Mouse (Mus musculus): ENCODE results near the gene Krt34.

Gene Krt34

DNA sequence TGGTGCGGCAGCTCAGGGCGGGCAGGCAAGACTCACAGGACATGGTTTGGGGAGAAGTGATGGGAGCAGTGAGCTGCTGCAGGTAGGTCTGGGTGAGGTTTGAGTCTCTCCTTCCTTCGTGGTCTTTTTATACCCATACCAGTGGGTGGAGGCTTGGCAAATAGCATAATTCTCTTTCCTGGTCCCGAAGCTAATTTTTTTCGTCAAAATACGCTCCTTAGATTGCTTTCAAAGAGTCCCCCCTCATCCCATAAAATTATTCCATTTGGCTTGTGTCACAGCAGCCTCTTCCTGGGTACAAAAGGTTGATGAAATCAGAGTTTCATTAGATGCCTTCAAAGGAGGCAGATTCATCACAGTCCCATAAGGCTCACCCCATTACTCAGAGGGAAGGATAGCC lies at the start of gene Krt34:
Gene Krt34, minus strand, starts transcription at position 101 of the 400 bp plus-strand sequence.
- no peak for DNase-seq (ENCODE audit: inconsistent age in 2 of 2, low spot score in 1 of 2)

DNA sequence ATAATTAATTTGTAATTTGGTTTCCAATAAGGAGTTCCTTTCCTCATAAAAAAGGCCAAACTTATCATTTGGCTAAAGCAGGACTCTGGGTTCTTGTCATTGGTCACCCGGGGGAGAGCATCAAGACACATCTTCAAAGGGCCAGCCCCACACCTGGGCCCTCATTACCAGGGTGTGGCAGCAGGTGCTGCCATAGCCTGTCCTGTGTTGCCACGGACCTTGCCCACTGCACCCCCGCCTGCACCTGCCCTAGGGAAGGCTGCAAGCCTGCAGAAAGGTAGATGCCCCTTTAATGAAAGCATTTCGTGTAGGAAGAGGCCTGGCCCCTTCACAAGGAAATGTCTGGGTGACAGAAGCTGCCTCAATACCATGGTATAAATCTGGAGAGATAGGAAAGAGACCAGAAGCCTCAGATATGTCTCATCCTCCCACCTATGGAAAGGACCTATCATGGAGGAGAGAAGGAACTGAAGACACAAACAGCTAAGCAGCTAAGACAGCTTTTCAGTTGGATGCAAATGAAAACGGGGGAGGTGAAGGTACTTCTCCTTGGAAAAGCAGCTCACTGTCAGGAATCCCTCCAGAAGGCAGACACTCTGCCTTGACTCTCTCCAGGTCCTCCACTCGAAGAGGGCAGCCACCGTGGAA lies 47.1 kb upstream of the Krt34 start:
- DNase-seq (ENCODE audit: inconsistent age in 2 of 2, low spot score in 1 of 2) = no peak

DNA sequence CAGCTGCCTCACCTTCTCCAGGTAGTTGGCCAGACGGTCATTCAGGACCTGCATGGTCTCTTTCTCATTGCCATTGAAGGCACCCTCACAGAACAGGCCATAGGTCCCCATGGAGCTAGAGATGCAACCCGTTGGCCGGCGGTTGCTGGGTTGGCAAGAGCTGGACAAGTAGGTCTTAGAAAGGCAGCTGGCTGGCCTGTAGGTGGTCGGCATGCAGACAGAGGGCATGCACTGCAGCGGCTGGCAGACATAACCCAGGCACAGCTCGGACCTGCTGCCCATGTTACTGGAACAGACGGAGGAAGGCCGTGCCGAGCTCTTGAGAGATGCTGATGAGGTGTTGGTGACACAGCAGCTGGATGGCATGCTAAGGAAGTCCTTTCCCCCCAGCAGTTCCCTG lies 46.5 kb upstream of the Krt34 start, which contains the start of gene Krt32:
Gene Krt32, minus strand, starts transcription at position 366 of the 400 bp plus-strand sequence.
- no peak for DNase-seq (ENCODE audit: inconsistent age in 2 of 2, low spot score in 1 of 2)

DNA sequence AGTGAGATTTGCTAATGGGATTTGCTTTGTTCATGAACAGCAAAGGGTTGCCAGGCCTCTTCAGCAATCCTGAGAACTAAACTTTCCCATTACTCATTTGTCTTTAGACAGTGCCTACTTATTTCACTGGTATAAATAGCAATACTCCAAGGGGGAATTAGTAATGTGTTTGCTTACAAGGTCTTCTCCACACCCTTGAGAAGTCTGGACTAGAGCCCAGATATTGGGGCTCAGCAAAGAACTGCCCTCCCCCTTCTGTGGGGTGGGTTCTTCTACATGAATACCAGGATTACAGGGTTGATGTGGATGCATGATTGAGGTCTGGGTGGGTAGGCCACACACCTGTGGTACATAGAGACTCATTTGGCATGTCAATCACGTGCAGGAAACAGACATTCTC lies 32.5 kb upstream of the Krt34 start:
- DNase-seq (ENCODE audit: inconsistent age in 2 of 2, low spot score in 1 of 2) = no peak

DNA sequence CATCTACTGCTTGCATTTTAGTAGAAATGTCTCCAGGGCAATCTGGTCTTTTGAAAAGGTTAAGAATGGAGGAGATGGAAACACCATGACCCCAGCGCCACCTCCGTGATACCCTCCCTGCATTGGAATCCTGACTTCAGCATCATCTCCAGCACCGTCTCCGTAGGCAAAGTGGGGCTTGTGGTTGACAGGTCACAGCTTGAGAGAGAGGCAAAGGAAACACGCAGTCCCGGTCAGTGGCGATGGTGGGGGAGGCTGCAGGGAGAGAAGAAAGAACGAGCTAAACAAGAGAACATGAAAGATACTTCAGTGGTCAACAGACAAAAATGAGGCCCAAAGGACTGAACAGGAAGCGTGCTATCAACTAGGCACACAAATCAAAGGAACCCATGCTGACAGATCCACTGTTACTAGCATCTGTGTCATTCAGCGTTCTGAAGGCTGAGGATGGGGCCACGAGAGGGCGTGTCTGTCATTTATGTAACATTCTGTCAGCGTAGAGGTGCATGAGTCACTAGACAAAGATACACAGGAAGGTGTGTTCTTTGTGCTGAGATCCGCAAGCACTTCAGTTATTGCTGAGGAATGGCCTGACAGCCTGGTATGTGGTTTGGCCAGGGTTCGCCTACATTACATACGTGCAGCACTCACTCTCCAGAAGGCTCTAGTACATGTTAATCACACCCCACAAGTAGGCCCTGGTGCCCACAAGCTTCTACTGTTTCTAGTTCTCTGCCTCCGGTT lies 26.1 kb upstream of the Krt34 start:
- DNase-seq (ENCODE audit: inconsistent age in 2 of 2, low spot score in 1 of 2) = peak in 1 of 2 experiments; percentile 24

DNA sequence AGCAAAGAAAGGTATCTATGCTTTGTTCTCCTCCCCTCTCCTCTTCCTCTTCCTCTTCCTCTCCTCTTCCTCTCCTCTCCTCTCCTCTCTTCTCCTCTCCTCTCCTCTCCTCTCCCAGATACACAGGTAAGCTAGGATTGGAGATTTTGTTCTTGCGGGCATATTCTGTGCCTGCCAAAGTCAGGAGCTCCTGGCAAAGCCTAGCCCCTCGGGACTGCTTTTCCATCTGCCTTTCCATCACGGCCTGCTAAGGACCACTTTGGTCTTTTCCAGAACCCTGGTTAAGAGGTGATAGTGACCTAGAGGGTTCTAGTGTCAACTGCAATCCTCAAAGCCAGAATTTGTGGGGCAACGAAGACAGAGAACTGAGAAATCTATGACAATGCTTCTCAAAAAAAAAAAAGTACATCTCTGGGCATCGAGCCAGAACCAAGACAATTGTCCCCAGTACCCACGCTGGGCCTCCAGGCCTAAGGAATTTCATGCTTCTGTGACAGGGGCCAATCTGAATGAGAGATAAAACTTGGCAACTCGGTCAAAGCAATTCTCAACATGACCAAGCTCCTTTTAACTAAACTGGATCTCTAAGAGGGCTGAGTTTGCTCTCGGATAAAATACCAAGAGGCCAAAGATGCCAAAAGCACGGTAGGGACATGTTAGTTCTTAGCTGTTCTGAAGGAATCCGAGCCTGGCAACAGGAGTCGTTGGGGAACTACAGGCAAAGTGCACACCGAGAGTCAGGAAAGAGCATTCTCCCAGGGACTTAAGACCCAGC lies 25.1 kb upstream of the Krt34 start:
- no peak for DNase-seq (ENCODE audit: inconsistent age in 2 of 2, low spot score in 1 of 2)

DNA sequence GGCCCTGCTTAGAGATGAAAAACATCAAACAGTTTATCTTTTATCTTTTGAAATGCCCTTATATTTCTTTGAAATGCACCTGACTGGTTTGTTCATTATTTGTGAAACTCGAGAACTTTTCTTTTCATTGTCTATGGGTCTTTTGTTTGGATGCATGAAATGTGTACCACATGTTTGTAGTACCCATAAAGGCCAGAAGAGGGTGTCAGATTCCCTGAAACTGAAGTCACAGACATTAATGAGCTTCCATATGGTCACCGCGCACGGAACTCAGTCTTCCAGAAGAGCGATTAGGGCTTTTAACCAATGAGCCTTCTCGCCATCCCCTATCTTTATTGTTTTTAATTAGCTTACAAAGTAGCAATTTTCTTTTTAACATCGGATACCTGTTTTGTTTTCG lies 17.5 kb upstream of the Krt34 start:
- no peak for DNase-seq (ENCODE audit: inconsistent age in 2 of 2, low spot score in 1 of 2)

DNA sequence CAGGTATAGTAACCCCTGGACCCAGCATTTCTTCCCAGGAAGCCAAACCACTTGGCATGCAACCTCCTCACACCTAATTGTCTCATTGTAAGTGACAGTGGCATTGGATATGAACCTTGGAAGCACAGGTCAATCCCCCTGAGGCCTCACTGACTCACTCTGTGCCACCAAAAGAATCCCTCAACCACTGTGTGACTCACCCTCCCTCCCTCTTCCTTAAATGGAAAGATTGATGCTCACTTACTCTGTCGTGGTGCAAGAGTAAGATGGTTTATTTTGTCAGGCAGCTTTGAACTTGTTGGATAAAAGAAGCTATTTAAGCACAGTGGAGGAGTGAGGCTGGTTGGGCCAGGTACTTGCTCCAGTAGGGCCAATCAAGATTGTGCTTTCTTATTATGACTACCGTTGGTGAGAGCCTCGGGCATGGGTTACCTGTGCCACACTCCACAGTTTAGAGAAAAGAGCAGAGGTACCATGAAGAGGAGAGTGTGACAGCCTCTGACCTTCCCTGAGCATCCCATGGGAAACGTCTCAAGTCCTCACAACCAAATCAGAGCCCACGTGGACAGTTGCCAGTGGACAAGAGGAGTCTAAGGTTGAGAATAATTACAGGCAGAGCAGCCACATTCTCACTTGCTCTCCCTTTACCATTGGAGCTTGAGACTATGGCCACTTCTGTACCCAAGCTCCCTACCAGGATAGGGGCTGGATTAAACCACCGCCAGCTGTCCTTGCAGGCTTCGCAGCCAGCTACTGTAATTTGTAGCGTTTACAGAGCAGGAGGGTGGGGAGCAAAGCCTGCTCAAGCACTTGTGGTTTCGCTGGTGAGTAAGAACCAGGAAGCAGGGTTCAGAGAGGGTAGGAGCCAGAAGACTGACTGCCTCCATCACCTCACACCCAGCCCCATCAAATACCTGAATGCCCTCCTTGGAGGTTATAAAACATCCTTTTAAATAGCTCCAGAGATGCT lies 14.6 kb upstream of the Krt34 start:
- DNase-seq (ENCODE audit: inconsistent age in 2 of 2, low spot score in 1 of 2) = peak; percentile 24 to 67

DNA sequence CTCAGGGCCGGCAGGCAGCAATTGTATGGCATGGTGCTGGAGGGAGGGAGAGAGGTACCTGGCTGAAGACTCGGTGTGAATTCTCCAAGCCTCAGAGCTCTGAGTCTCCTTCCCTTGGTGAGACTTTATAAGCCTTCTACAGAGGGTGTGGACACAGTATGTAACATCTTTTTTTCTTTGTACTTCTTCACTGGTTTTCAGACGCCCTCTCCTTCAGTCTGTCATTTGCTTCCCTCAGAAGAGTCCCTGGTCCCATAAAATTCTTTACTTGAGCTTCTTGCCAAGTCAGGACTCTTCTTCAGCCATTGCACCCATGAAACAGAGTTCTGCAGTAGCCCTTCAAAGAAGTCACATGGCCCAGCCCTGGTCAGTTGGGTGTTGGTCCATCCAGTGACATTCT lies 9.1 kb upstream of the Krt34 start, which contains the start of gene Krt31:
Gene Krt31, minus strand, starts transcription at position 101 of the 400 bp plus-strand sequence.
- no peak for DNase-seq (ENCODE audit: inconsistent age in 2 of 2, low spot score in 1 of 2)

DNA sequence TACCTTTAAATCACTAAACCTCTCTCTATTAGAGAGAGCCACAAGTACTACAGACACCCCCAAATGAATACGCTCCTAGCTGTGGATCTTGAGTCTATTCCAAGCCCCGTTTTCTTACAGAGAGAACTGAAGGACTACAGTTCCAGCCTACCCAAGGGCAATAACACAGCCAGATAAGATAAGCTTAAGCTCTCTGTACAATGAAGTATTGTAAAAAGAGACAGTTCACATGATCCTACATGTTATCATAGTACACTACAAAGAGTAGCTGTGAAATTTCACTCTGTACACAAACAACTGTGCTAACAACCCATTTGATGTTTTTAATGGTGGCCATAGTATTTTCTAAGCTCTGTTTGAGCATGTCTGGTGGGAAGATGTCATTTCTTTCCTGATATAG lies 5.8 kb upstream of the Krt34 start:
- DNase-seq (ENCODE audit: inconsistent age in 2 of 2, low spot score in 1 of 2) = no peak

DNA sequence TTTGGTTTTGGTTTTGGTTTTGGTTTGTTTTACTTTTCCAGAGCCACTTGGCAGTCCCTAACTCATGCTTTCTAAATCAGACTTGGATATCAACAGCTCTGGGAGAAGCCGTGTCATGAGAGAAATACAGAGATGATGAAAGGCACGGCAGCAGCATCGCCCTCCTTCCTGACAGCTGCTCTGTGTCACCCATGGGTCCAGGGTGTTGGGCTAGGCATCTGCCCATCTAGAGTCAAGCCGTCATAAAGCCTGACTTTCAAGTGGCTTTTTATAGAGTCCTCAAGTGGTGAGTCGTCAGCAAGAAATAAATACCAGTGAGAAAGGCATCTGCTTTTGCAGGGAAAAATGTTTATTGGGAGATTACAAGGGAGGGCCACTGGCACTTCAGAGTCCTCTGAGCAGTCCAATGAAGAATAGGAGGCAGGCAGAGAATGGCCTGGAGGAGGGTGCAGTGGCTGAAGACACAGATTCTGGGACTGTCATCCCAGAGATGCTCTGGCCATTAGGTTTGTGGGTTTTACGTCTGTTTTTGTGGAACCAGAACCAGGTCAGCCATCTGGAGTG lies 5.0 kb upstream of the Krt34 start:
- DNase-seq (ENCODE audit: inconsistent age in 2 of 2, low spot score in 1 of 2) = no peak

DNA sequence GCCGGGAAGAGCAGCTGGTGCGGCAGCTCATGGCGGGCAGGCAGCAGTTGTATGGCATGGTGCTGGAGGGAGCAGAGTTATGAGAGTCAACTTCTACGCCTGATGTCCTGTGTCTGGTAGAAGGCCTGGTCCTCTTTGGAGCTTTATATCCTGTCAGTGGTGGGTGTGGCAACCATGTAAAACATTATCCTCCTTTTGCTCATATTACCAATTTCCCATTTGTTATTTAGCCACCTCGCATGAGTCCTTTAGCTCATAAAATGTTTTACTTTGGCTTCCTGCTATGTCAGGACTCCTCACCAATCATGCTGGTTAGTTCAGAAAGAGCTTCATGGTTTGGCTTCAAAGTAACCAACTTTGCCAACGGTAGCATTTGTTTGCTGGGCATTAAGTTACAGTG lies 11.6 kb downstream of the Krt34 start, which contains the start of gene Krt33b:
Gene Krt33b, minus strand, starts transcription at position 101 of the 400 bp plus-strand sequence.
- no peak for DNase-seq (ENCODE audit: inconsistent age in 2 of 2, low spot score in 1 of 2)

DNA sequence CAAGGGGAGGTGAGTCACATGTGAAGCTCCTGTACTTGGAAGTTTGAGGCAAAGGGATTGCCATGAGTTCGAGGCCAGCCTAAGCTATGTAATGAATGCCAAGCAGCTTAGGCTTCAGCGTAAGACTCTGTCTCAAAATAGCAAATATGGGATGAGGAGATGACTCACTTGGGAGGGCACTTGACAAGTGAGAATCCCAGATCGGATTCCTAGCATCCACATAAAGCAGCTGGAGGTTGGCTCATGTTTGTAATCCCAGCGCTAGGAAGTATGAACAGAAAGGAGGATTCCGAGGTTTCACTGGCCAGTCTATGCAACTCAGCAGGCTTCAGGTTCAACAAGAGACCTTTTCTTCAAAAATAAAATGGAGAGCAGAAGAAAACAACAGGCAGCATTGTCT lies 19.9 kb downstream of the Krt34 start:
- no peak for DNase-seq (ENCODE audit: inconsistent age in 2 of 2, low spot score in 1 of 2)

DNA sequence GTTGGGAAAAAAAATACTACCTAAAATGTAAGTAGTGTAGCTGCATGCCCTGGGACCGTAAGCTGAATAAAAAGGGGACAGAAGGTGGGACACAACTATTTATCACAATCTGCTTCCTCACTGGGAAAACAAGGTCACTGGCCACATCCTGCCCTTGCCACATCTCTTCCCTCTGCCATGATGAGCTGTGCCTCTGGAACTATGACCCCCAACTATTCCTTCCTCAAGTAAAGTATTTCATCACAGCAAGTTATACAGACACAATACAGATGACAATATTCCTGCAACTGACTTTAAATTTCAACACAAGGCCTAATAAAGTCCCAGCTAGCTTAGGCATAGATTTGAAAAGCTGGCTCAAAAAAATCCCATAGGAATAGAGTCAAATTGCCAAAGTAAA lies 21.9 kb downstream of the Krt34 start:
- DNase-seq (ENCODE audit: inconsistent age in 2 of 2, low spot score in 1 of 2) = no peak

DNA sequence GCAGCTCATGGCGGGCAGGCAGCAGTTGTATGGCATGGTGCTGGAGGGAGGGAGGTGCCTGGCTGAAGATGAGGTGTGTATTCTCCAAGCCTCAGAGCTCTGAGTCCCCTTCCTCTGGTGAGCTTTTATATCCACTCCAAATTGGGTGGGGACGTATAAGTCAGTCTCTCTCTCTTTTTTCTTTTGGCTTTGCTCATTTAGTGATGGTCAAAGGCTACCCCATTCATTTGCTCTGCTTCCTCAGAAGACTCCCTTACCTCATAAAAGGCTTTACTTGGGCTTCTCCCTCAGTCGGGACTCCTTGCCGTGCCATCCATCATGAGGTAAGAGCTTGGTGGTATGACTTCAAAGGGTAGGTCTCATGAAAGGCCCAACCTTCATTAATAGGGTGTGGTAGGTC lies 25.2 kb downstream of the Krt34 start, which contains the start of gene Krt33a:
Gene Krt33a, minus strand, starts transcription at position 101 of the 400 bp plus-strand sequence.
- DNase-seq (ENCODE audit: inconsistent age in 2 of 2, low spot score in 1 of 2) = no peak

DNA sequence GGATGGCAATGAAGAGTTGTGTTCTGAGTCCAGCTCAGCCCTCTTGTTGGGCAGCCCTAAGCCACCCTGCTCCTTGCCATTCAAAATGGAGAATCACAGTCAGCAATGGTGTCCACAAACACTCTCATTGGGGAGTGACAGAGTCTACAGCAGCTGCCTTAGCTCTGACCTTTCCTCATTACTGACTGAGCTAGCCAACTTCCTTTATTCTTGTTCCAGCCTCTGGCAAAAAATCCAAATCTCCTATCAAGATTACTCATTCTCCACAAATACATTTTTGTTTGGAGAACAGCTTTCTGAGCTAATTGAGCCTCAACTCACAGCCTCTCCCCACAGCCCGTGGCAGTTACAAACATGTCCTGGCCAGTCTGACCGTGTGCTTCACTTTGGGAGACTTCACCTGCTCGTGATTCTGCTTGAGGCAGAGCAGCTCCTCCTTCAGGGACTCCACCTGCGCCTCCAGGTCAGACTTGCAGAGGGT lies 27.6 kb downstream of the Krt34 start:
- no peak for DNase-seq (ENCODE audit: inconsistent age in 2 of 2, low spot score in 1 of 2)

DNA sequence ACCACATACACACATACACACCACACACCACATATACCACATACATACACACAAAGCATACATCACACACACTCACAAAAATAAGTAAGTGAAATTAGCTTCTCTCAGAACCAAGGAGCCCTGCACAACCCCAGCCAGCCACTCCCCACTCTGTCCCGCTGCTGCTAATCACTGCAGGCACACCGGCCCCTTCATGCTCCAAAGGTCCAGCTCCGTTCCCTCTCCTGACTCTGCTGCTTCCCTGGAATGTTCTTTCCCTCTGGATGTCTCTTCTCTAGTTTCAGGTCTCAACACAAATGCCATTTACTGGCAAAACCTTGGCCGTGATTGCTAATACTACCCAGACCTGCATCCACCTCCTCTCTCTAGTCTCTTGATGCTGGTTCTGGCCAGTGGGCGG lies 30.7 kb downstream of the Krt34 start:
- no peak for DNase-seq (ENCODE audit: inconsistent age in 2 of 2, low spot score in 1 of 2)

DNA sequence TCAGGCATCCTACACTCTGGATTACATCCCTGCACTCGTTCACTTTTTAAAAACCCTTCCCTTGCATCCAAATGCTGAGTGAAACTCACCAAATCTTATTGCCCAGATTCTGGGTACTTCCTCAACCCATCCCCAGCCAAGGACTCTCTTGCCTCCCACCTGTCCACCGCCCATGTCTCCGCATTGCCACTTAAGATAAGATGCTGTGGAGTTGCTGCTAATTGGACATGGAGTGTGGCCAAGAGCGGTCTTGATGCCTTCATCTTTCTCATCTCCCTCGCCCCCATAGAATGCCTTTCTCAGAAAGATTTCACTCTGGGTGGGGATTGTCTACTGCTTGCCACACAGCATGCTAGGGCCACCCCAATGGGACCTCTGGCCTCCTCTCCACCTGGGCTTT lies 33.0 kb downstream of the Krt34 start:
- DNase-seq (ENCODE audit: inconsistent age in 2 of 2, low spot score in 1 of 2) = no peak

DNA sequence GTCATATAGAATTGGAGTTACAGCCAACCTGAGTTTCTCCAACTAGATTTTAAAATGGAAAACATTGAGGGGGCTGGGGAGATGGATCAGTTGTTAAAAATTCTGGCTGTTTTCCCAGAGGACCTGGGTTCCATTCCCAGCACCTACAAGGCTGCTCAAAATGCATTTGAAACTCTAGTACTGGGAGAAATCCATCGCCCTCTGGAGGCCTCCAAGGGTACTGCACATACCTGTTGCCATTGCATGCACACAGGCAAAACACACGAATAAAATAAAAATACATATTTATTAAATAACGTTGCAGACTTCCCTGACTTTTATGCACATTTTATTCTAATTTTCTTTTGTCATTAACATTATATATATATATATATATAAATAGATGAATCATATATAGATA lies 34.7 kb downstream of the Krt34 start:
- no peak for DNase-seq (ENCODE audit: inconsistent age in 2 of 2, low spot score in 1 of 2)

DNA sequence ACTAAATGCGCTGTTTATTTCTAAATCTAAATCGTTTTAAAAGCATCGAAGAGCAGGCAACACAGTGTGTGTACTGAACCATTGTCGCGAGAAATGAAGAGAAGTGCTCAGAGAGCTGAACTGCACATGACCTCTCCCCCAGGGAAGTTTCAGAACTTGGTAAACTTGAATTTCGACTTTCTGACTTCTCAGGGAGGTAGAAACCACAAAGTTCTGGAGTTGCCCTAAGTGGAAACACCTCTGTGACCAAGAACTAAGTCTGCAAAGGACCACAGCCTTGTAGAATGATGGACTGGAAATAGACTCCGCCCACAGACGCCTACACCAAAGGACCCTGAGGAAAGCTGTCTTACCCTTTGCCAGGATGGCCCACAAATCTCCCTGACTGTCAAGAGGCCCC lies 35.4 kb downstream of the Krt34 start:
- DNase-seq (ENCODE audit: inconsistent age in 2 of 2, low spot score in 1 of 2) = no peak
